31 mouse cellular contexts compared by ENCODE assay signal in the genomic region with DNA sequence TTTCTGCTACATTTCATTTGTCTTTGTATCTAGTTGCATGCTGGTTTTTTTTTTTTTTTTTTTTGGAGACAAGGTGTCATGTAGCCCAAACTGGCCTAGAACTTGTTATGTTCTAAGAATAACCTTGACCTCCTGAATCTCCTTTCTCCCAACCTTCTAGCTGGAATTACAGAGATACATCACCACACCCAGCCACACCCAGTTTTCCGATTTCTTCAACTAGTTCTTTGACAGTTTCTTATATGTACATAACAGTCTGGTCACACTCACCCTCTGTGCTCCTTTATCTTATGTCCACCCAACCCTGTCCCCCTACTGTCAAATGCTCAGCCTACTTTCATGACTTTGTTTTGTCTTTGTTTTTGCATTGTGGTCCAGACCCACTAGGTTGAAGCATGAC. TPM values are rescaled to one million over a fixed set of nuclear protein-coding genes. Genes with fewer than 3 reads are reported as not detected.
"Had no signal": no experiment of that assay in that cellular context is flagged by ENCODE, and none has a peak within 500 bp of the region (broad histone marks: within the 10 kb centered on the region; RNA-seq: fewer than 3 reads in every experiment).

No protein-coding gene starts in this region.

- H3K4me1 ChIP-seq: heart, embryonic 15.5 days; hindbrain, embryonic 13.5 days; hindbrain, embryonic 15.5 days; kidney, embryonic 15.5 days; limb, embryonic 10.5 days; limb, embryonic 12.5 days; liver, embryonic 13.5 days; liver, embryonic 15.5 days had no signal

- H3K4me3 ChIP-seq: heart, adult 2 months; heart, embryonic 13.5 days; heart, embryonic 15.5 days; hindbrain, embryonic 13.5 days; hindbrain, embryonic 15.5 days; kidney, embryonic 15.5 days; left cerebral cortex, adult 2 months; limb, embryonic 10.5 days; limb, embryonic 12.5 days; liver, embryonic 13.5 days; liver, embryonic 15.5 days had no signal

- H3K9ac ChIP-seq: heart, embryonic 13.5 days; heart, embryonic 15.5 days; hindbrain, embryonic 13.5 days; hindbrain, embryonic 15.5 days; kidney, embryonic 15.5 days; limb, embryonic 12.5 days; liver, embryonic 13.5 days; liver, embryonic 15.5 days; liver, postnatal 0 days had no signal

- DNase-seq: gastrocnemius, postnatal 14 days; gastrocnemius, postnatal 36 days; heart, adult 11 months; heart, adult 2 months; heart, postnatal 14 days; heart, postnatal 36 days; kidney, adult 11 months; kidney, adult 9 months; kidney, postnatal 14 days; layer of hippocampus, adult 9-11 months; liver; liver, embryonic 13.5 days; liver, postnatal 0 days had no signal

- H3K9me3 ChIP-seq: heart, embryonic 13.5 days; heart, embryonic 15.5 days; hindbrain, embryonic 13.5 days; hindbrain, embryonic 15.5 days; kidney, embryonic 15.5 days; limb, embryonic 10.5 days; limb, embryonic 12.5 days; liver, embryonic 13.5 days; liver, embryonic 15.5 days had no signal

- H3K36me3 ChIP-seq: heart, embryonic 13.5 days; heart, embryonic 15.5 days; hindbrain, embryonic 13.5 days; hindbrain, embryonic 15.5 days; kidney, embryonic 15.5 days; limb, embryonic 10.5 days; limb, embryonic 12.5 days; liver, embryonic 13.5 days; liver, embryonic 15.5 days had no signal

- H3K27ac ChIP-seq: heart, adult 2 months; heart, embryonic 13.5 days; heart, embryonic 15.5 days; hindbrain, embryonic 13.5 days; hindbrain, embryonic 15.5 days; hindbrain, postnatal 0 days; kidney, embryonic 15.5 days; kidney, postnatal 0 days; left cerebral cortex, adult 2 months; limb, embryonic 10.5 days; limb, embryonic 12.5 days; liver, embryonic 13.5 days; liver, embryonic 15.5 days had no signal

RNA-seq across cellular contexts. Expression of gene Adam1b, which starts 3.6 kb away (rescaled TPM):
- total RNA-seq: gastrocnemius, adult 8-10 months; gastrocnemius, postnatal 14 days; gastrocnemius, postnatal 36 days; heart, adult 2 months; heart, postnatal 14 days; heart, postnatal 36 days; hematopoietic stem cell, adult 5-6 weeks; hindbrain, postnatal 0 days; layer of hippocampus, adult 8-10 months; left cerebral cortex, postnatal 14 days had no signal

RNA-seq across cellular contexts. Expression of gene Gm42878, which starts 38.4 kb away (rescaled TPM):
- total RNA-seq: gastrocnemius, postnatal 14 days; gastrocnemius, postnatal 36 days; heart, postnatal 14 days; heart, postnatal 36 days; hematopoietic stem cell, adult 5-6 weeks; hindbrain, postnatal 0 days; layer of hippocampus, adult 18-20 months; layer of hippocampus, postnatal 14 days; left cerebral cortex, postnatal 14 days; left cerebral cortex, postnatal 36 days had no signal
